In the genomic region with DNA sequence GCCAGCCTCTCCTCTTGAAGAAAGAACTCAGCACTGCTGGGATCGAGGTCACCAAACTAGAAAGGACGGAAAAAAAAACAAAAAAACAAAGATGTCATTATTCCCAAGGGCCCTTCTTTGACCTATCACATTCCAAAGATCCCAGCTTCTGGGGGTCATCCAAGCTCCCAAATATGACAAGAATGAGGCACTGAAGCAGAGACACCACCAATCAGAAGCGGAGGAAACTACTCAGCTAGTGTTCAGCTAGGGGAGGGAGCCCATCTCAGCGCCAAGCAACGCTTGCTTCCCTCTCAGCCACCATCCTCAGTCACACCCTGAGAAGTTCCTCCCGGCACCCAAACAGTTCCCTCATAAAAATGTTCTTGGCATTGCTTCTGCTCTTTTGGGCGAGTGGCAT, we compare ENCODE assay signal across 12 mouse cellular contexts.
DNase-seq lines count a peak whose midpoint lies in the region; ATAC-seq and TF ChIP-seq lines count a peak whose summit lies in the region.
"Had no signal": no experiment of that assay in that cellular context is flagged by ENCODE, and none has a peak within 500 bp of the region (broad histone marks: within the 10 kb centered on the region; RNA-seq: fewer than 3 reads in every experiment).

No protein-coding gene starts in this region.

- no peak for ATAC-seq in liver, embryonic 12.5 days
- ATAC-seq in lung, embryonic 14.5 days (ENCODE audit: insufficient read depth) = no peak
- ATAC-seq in intestine, embryonic 16.5 days = no peak
- ATAC-seq: forebrain, embryonic 15.5 days had no signal

- no peaks in the 10 kb centered on the region for H3K36me3 ChIP-seq in liver, adult 2 months (ENCODE audit: control insufficient read depth, insufficient read depth, low read length)
- peaks cover 57% of the 10 kb centered on the region for H3K36me3 ChIP-seq in liver, embryonic 12.5 days
- H3K36me3 ChIP-seq in lung, embryonic 14.5 days (ENCODE audit: insufficient read depth) = peaks cover 64% of the 10 kb centered on the region
- H3K36me3 ChIP-seq in intestine, embryonic 16.5 days (ENCODE audit: control insufficient read depth, insufficient read depth, low read length) = peaks cover 5% of the 10 kb centered on the region; the same call in 1 of the 2 replicates

- peak; percentile 45 for DNase-seq in liver, adult 2 months (ENCODE audit: extremely low read depth, low read depth, low spot score)
- DNase-seq in kidney, adult 18-20 months = peak; percentile 17
- DNase-seq in lung, embryonic 14.5 days = peak; percentile 48
- no peak for DNase-seq in urinary bladder, postnatal 4 days (ENCODE audit: low spot score in 2 of 2)
- no peak for DNase-seq in adrenal gland, postnatal 14 days

- no peaks in the 10 kb centered on the region for H3K79me2 ChIP-seq in liver, adult 2 months (ENCODE audit: control insufficient read depth, insufficient read depth, low read length)

- no peak overlapping the region for H3K9ac ChIP-seq in liver, adult 2 months (ENCODE audit: low read depth, low read length)
- no peak overlapping the region for H3K9ac ChIP-seq in liver, embryonic 12.5 days
- no peak overlapping the region for H3K9ac ChIP-seq in lung, embryonic 14.5 days
- no peak overlapping the region for H3K9ac ChIP-seq in intestine, embryonic 16.5 days (ENCODE audit: low read depth, low read length)
- H3K9ac ChIP-seq: forebrain, embryonic 15.5 days; limb, embryonic 12.5 days; stomach, embryonic 15.5 days had no signal

- H3K9me3 ChIP-seq in liver, embryonic 12.5 days (replicated peaks) = no peaks in the 10 kb centered on the region
- H3K9me3 ChIP-seq in lung, embryonic 14.5 days (ENCODE audit: low read depth, low read length) = no peaks in the 10 kb centered on the region
- H3K9me3 ChIP-seq in intestine, embryonic 16.5 days (ENCODE audit: control insufficient read depth, low read length) = no peaks in the 10 kb centered on the region
- H3K9me3 ChIP-seq: embryonic facial prominence, embryonic 10.5 days; forebrain, embryonic 15.5 days; limb, embryonic 12.5 days; stomach, embryonic 15.5 days had no signal

- TF ChIP-seq CTCF in liver, adult 2 months (IDR thresholded peaks at IDR 0.05; ENCODE audit: low read depth, low read length) = no peak
- no peak for TF ChIP-seq CTCF in lung, embryonic 14.5 days (IDR thresholded peaks at IDR 0.05; ENCODE audit: low read depth)

- H3K27ac ChIP-seq in liver, adult 2 months (replicated peaks; ENCODE audit: insufficient read depth, low read depth, low read length) = 0 out of 2 replicates have a peak overlapping the region, but pooled peaks have one; percentile 26
- H3K27ac ChIP-seq in liver, embryonic 12.5 days = no peak overlapping the region
- H3K27ac ChIP-seq in lung, embryonic 14.5 days (ENCODE audit: low read depth) = no peak overlapping the region
- H3K27ac ChIP-seq in intestine, embryonic 16.5 days (ENCODE audit: low read length) = no peak overlapping the region
- H3K27ac ChIP-seq: embryonic facial prominence, embryonic 10.5 days; forebrain, embryonic 15.5 days; limb, embryonic 12.5 days; stomach, embryonic 15.5 days had no signal

- TF ChIP-seq POLR2A in liver, adult 2 months (IDR thresholded peaks at IDR 0.05; ENCODE audit: extremely low read depth, insufficient read depth, low read length) = no peak

- H3K4me2 ChIP-seq in liver, embryonic 12.5 days = no peak overlapping the region
- H3K4me2 ChIP-seq in lung, embryonic 14.5 days = no peak overlapping the region
- H3K4me2 ChIP-seq in intestine, embryonic 16.5 days (ENCODE audit: low read depth, low read length) = no peak overlapping the region
- H3K4me2 ChIP-seq: forebrain, embryonic 15.5 days; limb, embryonic 12.5 days; stomach, embryonic 15.5 days had no signal

- no peaks in the 10 kb centered on the region for H3K27me3 ChIP-seq in liver, adult 2 months (ENCODE audit: control insufficient read depth, insufficient read depth, low read length)
- H3K27me3 ChIP-seq in liver, embryonic 12.5 days (replicated peaks) = no peaks in the 10 kb centered on the region
- H3K27me3 ChIP-seq in lung, embryonic 14.5 days (ENCODE audit: insufficient read depth, low read length) = no peaks in the 10 kb centered on the region
- no peaks in the 10 kb centered on the region for H3K27me3 ChIP-seq in intestine, embryonic 16.5 days (replicated peaks; ENCODE audit: control insufficient read depth, insufficient read depth, low read length)
- H3K27me3 ChIP-seq: forebrain, embryonic 15.5 days; limb, embryonic 12.5 days; stomach, embryonic 15.5 days had no signal

- H3K4me3 ChIP-seq in liver, adult 2 months (ENCODE audit: insufficient read depth, low read depth, low read length) = no peak overlapping the region
- no peak overlapping the region for H3K4me3 ChIP-seq in liver, embryonic 12.5 days
- H3K4me3 ChIP-seq in lung, embryonic 14.5 days (ENCODE audit: low read depth, low read length) = no peak overlapping the region
- H3K4me3 ChIP-seq in intestine, embryonic 16.5 days (ENCODE audit: low read length) = no peak overlapping the region
- H3K4me3 ChIP-seq: embryonic facial prominence, embryonic 10.5 days; forebrain, embryonic 15.5 days; limb, embryonic 12.5 days; myocyte; stomach, embryonic 15.5 days had no signal

- peaks cover 2% of the 10 kb centered on the region; the same call in 1 of the 2 replicates for H3K4me1 ChIP-seq in liver, adult 2 months (ENCODE audit: control insufficient read depth, insufficient read depth, low read length)
- H3K4me1 ChIP-seq in liver, embryonic 12.5 days = peaks cover 4% of the 10 kb centered on the region; the same call in 1 of the 2 replicates
- no peaks in the 10 kb centered on the region for H3K4me1 ChIP-seq in lung, embryonic 14.5 days (ENCODE audit: insufficient read depth)
- H3K4me1 ChIP-seq in intestine, embryonic 16.5 days (ENCODE audit: control insufficient read depth, insufficient read depth, low read length) = no peaks in the 10 kb centered on the region
- H3K4me1 ChIP-seq: limb, embryonic 12.5 days; stomach, embryonic 15.5 days had no signal

- 87% methylated on average over 7 of the region's 7 CpGs for WGBS in liver, adult 2 months
- WGBS in liver, embryonic 12.5 days (ENCODE audit: insufficient replicate concordance) = 79% methylated on average over 7 of the region's 7 CpGs
- WGBS in lung, embryonic 14.5 days = 53% methylated on average over 7 of the region's 7 CpGs
- 64% methylated on average over 7 of the region's 7 CpGs for WGBS in intestine, embryonic 16.5 days

Comparison
In these comparisons a context has a peak if more than half of its experiments do, and no peak if none do; other contexts are left out.
1. DNase-seq: peak in liver, adult 2 months (single experiment), kidney, adult 18-20 months (single experiment) and lung, embryonic 14.5 days (single experiment); none in urinary bladder, postnatal 4 days (0 of 2) and adrenal gland, postnatal 14 days (single experiment).